Mouse (Mus musculus) gastrocnemius, adult 2 months (tissue): ENCODE results near the gene Ifi27l2a. TPM values are rescaled to one million over a fixed set of nuclear protein-coding genes. Genes with fewer than 3 reads are reported as not detected.
A peak's percentile ranks its signal among the peaks of the same experiment; 100 is the strongest.
"Not testable (repeated sequence)": the region's sequence is repeated elsewhere in the genome, so short reads cannot be mapped to it uniquely, and the experiment has no call there.

Source experiments
- DNase-seq: peaks from one replicate; pipeline ENCODE4 v3.0.0; 2022
- H3K27ac ChIP-seq: fragments of 200-600 bp; 2 replicates; pipeline ENCODE4 v1.8.1; 2022; ENCODE audit warnings: mild to moderate bottlenecking
- H3K4me3 ChIP-seq: fragments of 200-600 bp; 2 replicates; pipeline ENCODE4 v1.8.1; 2022; ENCODE audit warnings: mild to moderate bottlenecking, moderate library complexity
- CTCF ChIP-seq: fragments of 200-600 bp; IDR thresholded peaks from 2 replicates; pipeline ENCODE4 v1.8.1; 2022; ENCODE audit warnings: antibody characterized with exemption, mild to moderate bottlenecking, moderate library complexity
- intact Hi-C: fragments of 180-260 bp; cut with DNase I; formaldehyde crosslinking; loops from one replicate; pipeline ENCODE4 v1.15.1; 2025
- long read RNA-seq, 2 experiments: library from polyadenylated mRNA; stranded (forward); transcript quantifications; one replicate each; pipeline ENCODE4 v2.0.0; 2021
- total RNA-seq, 2 experiments: library from RNA; stranded (reverse); gene quantifications; 2 replicates each; pipeline ENCODE4 v1.2.3; 2021

Gene Ifi27l2a
- 10 to 100 TPM in 1 of 2 experiments, 1 to 10 TPM in 1; 5.9 to 11.1 TPM for total RNA-seq
- long read RNA-seq, experiment 1, transcript Ifi27l2a-201 (4 exons, 463 nt) = major isoform, 8 of 9 reads
- long read RNA-seq, experiment 1, partial matches to known transcripts = 1 of 9 reads
- long read RNA-seq, experiment 1, other reads (novel, unspliced or antisense) = 0 of 9 reads
- long read RNA-seq, experiment 2, partial matches to known transcripts = 0 of 2 reads
- long read RNA-seq, experiment 2, other reads (novel, unspliced or antisense) = 0 of 2 reads

DNA sequence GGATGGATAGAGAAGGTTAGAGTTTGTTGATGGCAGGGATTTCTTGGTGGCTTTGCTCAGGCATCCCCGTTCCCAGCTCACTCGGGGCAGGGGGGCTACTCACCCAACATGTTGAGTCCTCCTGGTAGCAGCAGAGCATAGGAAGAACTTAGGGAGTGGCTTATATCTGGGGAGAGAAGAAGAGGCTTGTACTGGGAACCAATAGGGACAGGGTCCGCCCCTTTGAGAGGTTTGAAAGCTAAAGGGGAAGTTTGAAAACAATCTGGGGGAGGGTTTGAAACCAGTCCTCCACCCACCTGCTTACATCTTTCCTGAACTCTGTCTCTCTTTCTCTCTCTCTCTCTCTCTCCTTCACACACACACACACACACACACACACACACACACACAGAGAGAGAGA, at the start of gene Ifi27l2a:
Gene Ifi27l2a, minus strand, starts transcription at position 157 of the 400 bp plus-strand sequence.
- no peak for DNase-seq
- peak within 1 kb of the TSS; percentile 53 for H3K4me3 ChIP-seq
- intact Hi-C loops = no loop called here

GRCm38 (mm10) chr12:103492767-103493166, 49.3 kb upstream of the Ifi27l2a start:
- no peak overlapping the region for H3K27ac ChIP-seq
- intact Hi-C loops = loop anchor here (1.0 kb wide), 1 partner anchor 66 kb away; no protein-coding TSS in a partner anchor
- H3K4me3 ChIP-seq = no peak overlapping the region
- peak; percentile 69 for DNase-seq
- peak; percentile 99 for TF ChIP-seq CTCF

More for the DNA sequence above, at the start of gene Ifi27l2a:
- TF ChIP-seq CTCF = no peak
- H3K27ac ChIP-seq = peak within 1 kb of the TSS; percentile 59

DNA sequence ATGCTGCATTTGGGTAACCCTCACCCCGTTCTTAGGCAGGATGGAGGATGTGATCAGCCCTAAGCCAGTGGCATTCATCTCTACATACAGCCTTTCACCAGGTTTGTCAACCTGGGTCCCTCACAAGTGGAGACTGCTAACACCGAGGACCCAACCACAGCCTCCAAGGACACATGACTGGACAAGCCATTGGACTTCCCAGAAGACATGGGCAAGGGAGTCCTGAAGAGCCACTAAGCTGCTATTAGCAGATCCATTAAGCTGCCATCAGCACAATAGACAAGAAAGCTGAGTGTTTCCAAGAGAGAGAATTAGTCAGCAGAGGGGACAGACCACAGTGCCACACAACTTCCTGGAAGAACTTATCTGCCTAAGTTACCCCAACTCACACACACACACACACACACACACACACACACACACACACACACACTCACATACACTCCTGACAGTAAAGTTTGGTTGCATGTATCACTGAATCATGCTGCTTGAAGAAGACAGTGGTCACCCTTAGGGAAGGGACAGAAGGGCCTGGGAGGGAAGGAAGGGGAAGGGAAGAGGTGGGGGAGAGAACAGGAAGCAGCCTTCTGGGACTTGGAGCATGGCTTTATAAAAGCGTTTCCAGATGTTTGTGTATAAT, 47.7 kb upstream of the Ifi27l2a start:
- DNase-seq = no peak
- Histone ChIP-seq H3K27ac (0 out of 2 replicates have a peak overlapping the region, but pooled peaks have one; percentile 0), H3K4me3 (no peak overlapping the region)
- intact Hi-C loops = no loop called here
- TF ChIP-seq CTCF = no peak

DNA sequence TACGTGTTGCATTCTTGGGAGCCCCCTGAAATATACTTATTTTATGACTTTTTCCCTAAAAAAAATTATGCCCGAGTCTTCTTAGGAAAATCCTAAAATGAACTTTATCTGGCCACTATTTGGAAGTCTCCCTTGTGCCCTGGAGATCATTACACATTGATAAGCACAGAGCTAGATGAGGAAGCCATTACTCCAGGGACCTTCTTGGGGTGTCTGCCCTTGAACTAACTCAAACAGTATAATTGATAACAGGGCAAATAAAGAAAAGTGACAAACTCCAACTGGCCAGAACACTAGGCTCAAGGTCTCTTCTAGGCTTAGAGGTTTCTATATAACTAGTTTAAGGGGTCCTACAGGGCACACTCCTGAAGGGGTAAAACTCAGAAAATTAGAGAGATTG, 44.3 kb upstream of the Ifi27l2a start:
- Histone ChIP-seq H3K27ac (peak overlapping the region; percentile 88), H3K4me3 (no peak overlapping the region)
- TF ChIP-seq CTCF = no peak
- DNase-seq = no peak
- intact Hi-C loops = no loop called here

DNA sequence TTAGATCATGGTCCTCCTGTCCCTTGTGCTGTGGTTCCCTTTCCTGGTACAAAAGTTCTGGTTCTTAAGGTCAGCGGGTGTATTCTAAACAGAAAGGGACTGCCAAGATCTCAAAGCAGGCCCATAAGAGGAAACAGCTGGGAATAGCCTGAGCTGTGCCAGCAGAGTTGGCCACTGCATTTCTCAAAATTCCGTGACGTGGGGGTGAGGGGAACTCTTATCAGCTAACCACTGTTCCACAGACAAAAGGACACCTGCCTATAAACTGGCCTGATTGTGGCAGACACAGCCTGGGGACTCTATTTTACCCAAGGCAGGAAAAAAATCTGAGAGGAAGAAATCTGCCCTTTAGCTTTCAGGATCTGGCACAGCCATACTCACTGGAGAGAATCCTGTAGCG, 43.8 kb upstream of the Ifi27l2a start:
- no peak overlapping the region; the same call in 1 of the 2 replicates for H3K4me3 ChIP-seq
- intact Hi-C loops = no loop called here
- H3K27ac ChIP-seq = peak overlapping the region; percentile 88
- TF ChIP-seq CTCF = no peak
- peak; percentile 54 for DNase-seq

- peak; percentile 74 for DNase-seq
- intact Hi-C loops = no loop called here
- no peak for TF ChIP-seq CTCF
- Histone ChIP-seq H3K27ac (peak overlapping the region; percentile 88), H3K4me3 (no peak overlapping the region; the same call in 1 of the 2 replicates)
These were observed 43.2 kb upstream of the Ifi27l2a start for GRCm38 (mm10) chr12:103486726-103487125.

DNA sequence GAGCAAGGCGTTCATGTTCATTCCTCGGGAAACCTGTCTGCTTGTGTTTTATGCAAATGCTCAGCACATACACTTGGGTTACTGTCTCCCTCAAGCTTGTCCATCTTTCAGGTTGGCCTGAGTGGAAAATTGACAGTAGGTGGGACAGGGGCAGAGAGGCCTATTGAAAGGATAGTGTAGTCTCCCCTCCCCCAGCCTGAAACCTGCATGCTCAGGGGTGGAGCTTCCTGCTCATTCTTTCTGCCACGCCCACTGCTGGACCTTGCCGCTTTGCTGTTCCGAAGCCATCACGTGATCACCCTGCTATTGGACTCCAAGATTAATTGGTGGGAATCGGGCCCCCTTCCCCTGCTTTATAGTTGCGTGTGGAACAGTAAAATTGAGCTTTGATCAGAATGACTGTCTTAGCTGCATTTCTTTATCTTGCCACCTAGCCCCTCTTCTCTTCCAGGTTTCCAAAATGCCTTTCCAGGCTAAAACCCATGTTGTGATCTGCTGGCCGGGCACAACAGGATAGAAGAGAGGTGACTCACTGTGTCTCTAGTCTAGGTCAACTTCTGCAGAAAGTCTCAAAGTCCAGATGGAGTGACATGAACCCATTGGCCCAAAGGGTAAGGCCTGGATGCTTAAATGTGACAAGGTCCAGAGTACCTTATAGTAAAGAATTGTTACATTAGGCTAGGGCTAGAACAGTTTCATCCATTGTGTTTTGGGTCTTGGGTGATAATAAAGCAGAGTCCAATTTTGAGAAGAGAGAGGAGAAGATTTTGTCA, 40.9 kb upstream of the Ifi27l2a start:
- intact Hi-C loops, DNase-seq, H3K27ac ChIP-seq, H3K4me3 ChIP-seq: not testable (repeated sequence)

GRCm38 (mm10) chr12:103482781-103483180, 39.3 kb upstream of the Ifi27l2a start:
- Histone ChIP-seq H3K4me3 (no peak overlapping the region), H3K27ac (peak overlapping the region; percentile 56; the same call in 1 of the 2 replicates)
- intact Hi-C loops = no loop called here
- DNase-seq = no peak
- TF ChIP-seq CTCF = no peak

- intact Hi-C loops = no loop called here
- no peak overlapping the region for H3K27ac ChIP-seq
- TF ChIP-seq CTCF = no peak
- no peak for DNase-seq
- no peak overlapping the region for H3K4me3 ChIP-seq
These were observed 38.2 kb upstream of the Ifi27l2a start for GRCm38 (mm10) chr12:103481671-103482070.

- no peak for TF ChIP-seq CTCF
- H3K4me3 ChIP-seq = no peak overlapping the region
- H3K27ac ChIP-seq = peak overlapping the region; percentile 35
- intact Hi-C loops = no loop called here
- DNase-seq = peak; percentile 47
These were observed 34.1 kb upstream of the Ifi27l2a start for GRCm38 (mm10) chr12:103477461-103478015.

- Histone ChIP-seq H3K4me3 (no peak overlapping the region), H3K27ac (peak overlapping the region; percentile 35)
- DNase-seq = no peak
- intact Hi-C loops = no loop called here
- no peak for TF ChIP-seq CTCF
These were observed 33.4 kb upstream of the Ifi27l2a start for GRCm38 (mm10) chr12:103476779-103477389.

DNA sequence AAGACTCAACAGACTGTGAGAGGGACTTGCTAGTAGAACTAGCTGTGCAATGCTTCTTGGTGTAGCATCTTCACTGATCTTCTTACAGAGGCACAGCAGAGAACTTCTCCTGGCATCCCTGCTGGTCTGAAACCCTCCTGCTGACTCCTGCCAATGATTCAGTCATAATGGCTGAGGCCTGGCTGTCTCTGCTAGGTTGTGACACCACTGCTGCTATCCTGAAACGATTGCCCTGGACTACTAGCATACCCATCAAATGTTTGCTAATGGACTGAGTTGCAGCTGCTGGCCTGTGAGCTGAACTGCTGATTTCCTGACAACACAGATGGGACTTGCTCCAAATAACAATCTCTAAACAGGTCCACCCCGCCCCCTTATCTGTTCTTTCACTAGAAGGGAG, 31.0 kb upstream of the Ifi27l2a start:
- TF ChIP-seq CTCF = no peak
- Histone ChIP-seq H3K4me3 (no peak overlapping the region), H3K27ac (no peak overlapping the region)
- intact Hi-C loops = no loop called here
- DNase-seq = no peak
